Mouse (Mus musculus): Measurements from ENCODE around the gene Mtus2.

GRCm38 (mm10) chr5:148079732-148080131, 122.6 kb downstream of the Mtus2 start:
- TF ChIP-seq CTCF (IDR thresholded peaks at IDR 0.05; ENCODE audit: extremely low read depth, insufficient read depth, insufficient read length, insufficient replicate concordance) = no peak
- TF ChIP-seq POLR2A (IDR thresholded peaks at IDR 0.05; ENCODE audit: low read depth, low read length) = no peak
